Mouse (Mus musculus) natural killer cell, adult 2 months (primary cell): ENCODE measurements around the gene Il11ra1.
"Not testable (repeated sequence)": the region's sequence is repeated elsewhere in the genome, so short reads cannot be mapped to it uniquely, and the experiment has no call there.

ENCODE experiments used
- DNase-seq, 2 experiments: peaks; one replicate each; pipeline ENCODE4 v3.0.0; 2022; ENCODE audit warnings: low spot score in 2 of 2

Gene Il11ra1

DNA sequence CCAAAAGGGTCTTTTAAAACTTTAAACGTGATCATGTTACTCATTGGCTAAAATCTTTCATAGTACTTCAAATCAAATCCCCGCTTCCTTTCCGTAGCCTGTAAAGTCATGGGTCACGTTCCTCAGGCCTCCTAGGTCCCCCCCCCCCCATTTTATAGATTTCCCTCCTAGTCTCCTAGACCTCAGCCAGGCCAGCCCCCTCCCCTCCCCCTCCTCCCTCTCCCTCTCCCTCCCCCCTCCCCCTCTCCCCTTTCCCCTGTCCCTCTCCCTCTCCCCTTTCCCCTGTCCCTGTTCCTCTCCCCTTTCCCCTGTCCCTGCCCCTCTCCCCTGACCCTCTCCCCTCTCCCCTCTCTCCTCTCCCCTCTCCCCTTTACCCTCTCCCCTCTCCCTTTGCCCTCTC is 82.9 kb downstream of the Il11ra1 start:
- not testable (repeated sequence) for DNase-seq

DNA sequence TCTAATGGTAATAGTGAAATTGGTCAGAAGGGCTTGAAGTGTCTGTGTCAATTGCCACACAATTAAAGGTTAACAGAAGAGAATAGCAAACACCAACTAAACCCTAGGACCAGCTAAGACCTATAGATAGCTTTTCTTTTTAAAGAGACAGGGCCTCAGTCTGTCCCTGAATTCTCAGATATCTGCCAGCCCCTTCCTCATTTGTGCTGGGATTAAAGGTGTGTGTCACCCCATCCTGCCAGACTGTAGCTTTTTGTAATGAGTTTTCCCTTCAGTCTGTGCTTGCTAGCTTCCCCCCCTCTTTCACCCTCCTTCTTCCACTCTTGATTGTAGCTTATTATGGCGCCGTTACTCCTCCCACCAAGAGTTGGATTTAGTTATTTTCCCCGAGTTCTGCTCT is 83.4 kb downstream of the Il11ra1 start:
- not testable (repeated sequence) for DNase-seq
